Mouse (Mus musculus): ENCODE data around the gene Adap2. TPM values are rescaled to one million over a fixed set of nuclear protein-coding genes. Genes with fewer than 3 reads are reported as not detected.
"Not testable (repeated sequence)": the region's sequence is repeated elsewhere in the genome, so short reads cannot be mapped to it uniquely, and the experiment has no call there.

Gene Adap2
- polyA plus RNA-seq, 1 experiment, result not detected

GRCm38 (mm10) chr11:80170351-80170750, 16.4 kb downstream of the Adap2 start:
- H3K4me3 ChIP-seq (ENCODE audit: insufficient read depth, low read length), result no peak overlapping the region
- no peaks in the 10 kb centered on the region for H3K4me1 ChIP-seq (ENCODE audit: control insufficient read depth, insufficient read depth, low read length)
- H3K27ac ChIP-seq (ENCODE audit: insufficient read depth, low read length), result no peak overlapping the region
- TF ChIP-seq CTCF (IDR thresholded peaks at IDR 0.05; ENCODE audit: borderline replicate concordance, insufficient read depth, low read length) (no peak), POLR2A (IDR thresholded peaks at IDR 0.05; ENCODE audit: low read depth, low read length) (no peak)

DNA sequence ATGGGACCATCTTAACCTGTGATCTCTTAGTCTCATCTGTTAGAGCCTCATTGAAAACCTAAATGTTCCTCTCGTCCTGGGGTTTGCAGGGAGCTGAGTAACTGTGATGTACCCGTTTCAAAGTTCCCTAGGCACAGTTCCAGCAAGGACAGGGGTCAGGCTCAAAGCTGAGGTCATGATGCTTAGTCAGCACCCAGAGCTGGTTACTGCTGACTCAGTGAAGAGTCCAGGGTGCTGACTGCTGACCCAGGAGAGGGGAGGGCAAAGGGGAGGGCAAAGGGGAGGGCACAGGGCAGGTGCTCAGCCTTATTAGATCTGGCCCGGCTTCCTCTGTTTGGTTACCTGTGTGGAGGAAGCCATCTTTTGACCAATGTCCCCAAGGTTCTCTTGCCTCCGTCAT, 18.0 kb downstream of the Adap2 start:
- no peak for TF ChIP-seq CTCF (IDR thresholded peaks at IDR 0.05; ENCODE audit: borderline replicate concordance, insufficient read depth, low read length)
- TF ChIP-seq POLR2A (IDR thresholded peaks at IDR 0.05; ENCODE audit: low read depth, low read length), result no peak
- Histone ChIP-seq H3K4me1 (ENCODE audit: control insufficient read depth, insufficient read depth, low read length) (no peaks in the 10 kb centered on the region), H3K4me3 (ENCODE audit: insufficient read depth, low read length) (no peak overlapping the region), H3K27ac (ENCODE audit: insufficient read depth, low read length) (no peak overlapping the region)

DNA sequence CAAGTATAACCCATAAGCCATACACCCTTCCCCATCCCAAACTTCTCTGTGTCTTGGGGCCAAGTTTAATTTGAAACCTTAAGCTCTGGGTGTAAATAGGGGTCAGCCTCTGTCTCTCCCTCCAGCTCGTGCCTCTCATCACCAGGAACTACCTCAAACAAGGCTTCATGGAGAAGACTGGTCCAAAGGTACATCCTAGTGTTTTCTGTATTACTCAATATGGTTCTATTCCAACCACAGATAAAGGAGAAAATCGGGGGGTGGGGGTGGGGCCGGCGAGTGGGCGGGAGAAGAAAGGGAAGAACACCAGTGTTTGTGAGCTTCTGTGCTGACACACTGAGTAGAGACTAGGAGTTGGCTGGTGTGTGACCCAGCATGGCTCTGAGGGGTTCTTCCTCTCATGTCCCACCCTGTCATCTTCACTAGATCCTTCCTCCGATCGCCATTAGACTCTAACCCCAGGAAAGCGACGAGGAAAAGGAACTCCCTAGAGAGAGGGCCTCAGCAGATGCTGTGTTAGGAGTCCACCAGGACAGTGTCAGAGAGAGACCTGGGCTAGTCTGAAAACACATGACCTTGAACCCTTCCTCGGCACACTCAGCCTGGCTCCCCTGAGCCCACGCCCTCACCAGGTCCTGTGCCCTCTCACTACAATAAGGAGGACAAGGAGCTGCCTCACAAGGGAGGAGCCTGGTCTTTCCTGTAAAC, 20.2 kb downstream of the Adap2 start:
- Histone ChIP-seq H3K4me1 (ENCODE audit: control insufficient read depth, insufficient read depth, low read length) (0 out of 2 replicates have a peak, but pooled peaks cover 3% of the 10 kb centered on the region), H3K4me3 (ENCODE audit: insufficient read depth, low read length) (no peak overlapping the region), H3K27ac (ENCODE audit: insufficient read depth, low read length) (no peak overlapping the region)
- TF ChIP-seq POLR2A (IDR thresholded peaks at IDR 0.05; ENCODE audit: low read depth, low read length) (no peak), CTCF (IDR thresholded peaks at IDR 0.05; ENCODE audit: borderline replicate concordance, insufficient read depth, low read length) (no peak)

GRCm38 (mm10) chr11:80176911-80177895, 23.3 kb downstream of the Adap2 start:
- Histone ChIP-seq H3K4me1 (ENCODE audit: control insufficient read depth, insufficient read depth, low read length) (0 out of 2 replicates have a peak, but pooled peaks cover 3% of the 10 kb centered on the region), H3K27ac (ENCODE audit: insufficient read depth, low read length) (no peak overlapping the region), H3K4me3 (ENCODE audit: insufficient read depth, low read length) (no peak overlapping the region)
- TF ChIP-seq POLR2A (IDR thresholded peaks at IDR 0.05; ENCODE audit: low read depth, low read length), result no peak
- TF ChIP-seq CTCF (IDR thresholded peaks at IDR 0.05; ENCODE audit: borderline replicate concordance, insufficient read depth, low read length), result no peak

DNA sequence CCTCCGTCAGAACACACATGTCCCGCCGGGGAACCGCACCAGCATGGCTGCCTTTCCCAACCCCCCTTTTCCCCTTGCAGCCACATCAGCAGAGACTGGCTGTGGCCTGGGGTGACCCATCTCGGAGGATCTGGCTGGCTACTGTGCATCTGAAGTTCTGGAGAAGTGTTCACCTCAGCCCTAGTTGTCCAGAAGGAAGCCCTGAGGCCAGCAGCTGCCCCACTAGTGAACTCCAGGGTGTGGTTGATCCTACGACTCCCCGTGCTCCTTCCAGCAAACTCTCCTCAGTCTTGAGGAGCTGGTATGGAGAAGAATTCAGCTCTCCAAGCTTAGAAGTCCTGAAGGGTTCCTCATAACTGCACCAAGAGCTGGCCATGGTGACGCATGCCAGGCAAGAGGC, 24.4 kb downstream of the Adap2 start:
- H3K27ac ChIP-seq (ENCODE audit: insufficient read depth, low read length), result no peak overlapping the region
- no peak for TF ChIP-seq POLR2A (IDR thresholded peaks at IDR 0.05; ENCODE audit: low read depth, low read length)
- TF ChIP-seq CTCF (IDR thresholded peaks at IDR 0.05; ENCODE audit: borderline replicate concordance, insufficient read depth, low read length), result no peak
- no peak overlapping the region for H3K4me3 ChIP-seq (ENCODE audit: insufficient read depth, low read length)
- 0 out of 2 replicates have a peak, but pooled peaks cover 3% of the 10 kb centered on the region for H3K4me1 ChIP-seq (ENCODE audit: control insufficient read depth, insufficient read depth, low read length)

DNA sequence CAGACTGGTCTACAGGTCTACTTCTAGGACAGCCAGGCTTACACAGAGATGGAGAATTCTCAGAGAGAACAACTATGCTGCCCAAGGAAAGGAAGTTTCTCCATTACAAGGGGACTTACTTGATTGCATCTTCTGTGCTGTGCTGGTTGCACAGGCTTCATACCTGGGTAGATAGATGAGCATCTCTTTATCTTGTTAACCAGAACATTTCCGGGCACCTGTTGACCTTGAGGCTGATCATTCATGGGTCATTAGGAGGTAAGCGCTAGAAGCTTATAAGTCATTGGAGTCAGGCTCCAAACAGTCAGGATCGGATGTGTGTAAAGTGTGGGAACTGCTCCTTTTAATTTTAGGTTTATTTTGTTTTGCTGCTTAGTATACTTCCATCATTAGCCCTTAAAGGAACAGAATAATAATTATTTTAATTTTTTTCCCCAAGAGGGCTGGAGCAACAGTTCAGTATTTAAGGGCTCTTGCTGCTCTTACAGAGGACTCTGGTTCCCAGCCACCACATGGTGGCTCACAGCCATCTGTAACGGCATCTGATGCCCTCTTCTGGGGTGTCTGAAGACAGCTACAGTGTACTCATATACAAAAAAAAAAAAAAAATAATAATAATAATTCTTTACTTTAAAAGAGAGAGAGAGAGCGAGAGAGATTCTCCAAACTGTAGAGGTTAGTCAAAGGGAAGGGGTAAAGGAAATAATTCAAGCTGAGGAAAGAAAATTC, 27.3 kb downstream of the Adap2 start:
- no peak overlapping the region for H3K4me3 ChIP-seq (ENCODE audit: insufficient read depth, low read length)
- no peak overlapping the region for H3K27ac ChIP-seq (ENCODE audit: insufficient read depth, low read length)
- H3K4me1 ChIP-seq (ENCODE audit: control insufficient read depth, insufficient read depth, low read length), result peaks cover 3% of the 10 kb centered on the region; the same call in 1 of the 2 replicates
- no peak for TF ChIP-seq POLR2A (IDR thresholded peaks at IDR 0.05; ENCODE audit: low read depth, low read length)
- no peak for TF ChIP-seq CTCF (IDR thresholded peaks at IDR 0.05; ENCODE audit: borderline replicate concordance, insufficient read depth, low read length)

DNA sequence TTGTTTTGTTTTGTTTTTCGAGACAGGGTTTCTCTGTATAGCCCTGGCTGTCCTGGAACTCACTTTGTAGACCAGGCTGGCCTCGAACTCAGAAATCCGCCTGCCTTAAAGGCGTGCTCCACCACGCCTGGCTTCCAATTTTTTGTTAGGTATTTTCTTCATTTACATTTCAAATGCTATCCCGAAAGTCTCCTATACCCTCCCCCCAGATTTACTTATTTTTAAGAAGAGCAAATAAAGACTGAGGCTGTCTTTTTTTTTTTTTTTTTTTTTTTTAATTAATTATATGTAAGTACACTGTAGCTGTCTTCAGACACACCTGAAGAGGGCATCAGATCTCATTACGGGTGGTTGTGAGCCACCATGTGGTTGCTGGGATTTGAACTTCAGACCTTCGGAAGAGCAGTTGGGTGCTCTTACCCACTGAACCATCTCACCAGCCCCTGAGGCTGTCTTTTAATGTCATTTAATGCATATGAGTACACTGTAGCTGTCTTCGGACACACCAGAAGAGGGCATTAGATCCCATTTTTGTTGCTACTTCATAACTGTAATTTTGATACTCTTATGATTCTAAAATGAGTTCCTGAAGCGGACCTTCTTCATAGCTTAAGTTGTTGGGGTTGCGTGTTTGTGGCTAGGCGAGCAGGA, 29.3 kb downstream of the Adap2 start:
- Histone ChIP-seq H3K27ac (ENCODE audit: insufficient read depth, low read length) (peak overlapping the region; percentile 28; the same call in 1 of the 2 replicates), H3K4me3 (ENCODE audit: insufficient read depth, low read length) (peak overlapping the region; percentile 18)
- not testable (repeated sequence) for H3K4me1 ChIP-seq (ENCODE audit: control insufficient read depth, insufficient read depth, low read length)

DNA sequence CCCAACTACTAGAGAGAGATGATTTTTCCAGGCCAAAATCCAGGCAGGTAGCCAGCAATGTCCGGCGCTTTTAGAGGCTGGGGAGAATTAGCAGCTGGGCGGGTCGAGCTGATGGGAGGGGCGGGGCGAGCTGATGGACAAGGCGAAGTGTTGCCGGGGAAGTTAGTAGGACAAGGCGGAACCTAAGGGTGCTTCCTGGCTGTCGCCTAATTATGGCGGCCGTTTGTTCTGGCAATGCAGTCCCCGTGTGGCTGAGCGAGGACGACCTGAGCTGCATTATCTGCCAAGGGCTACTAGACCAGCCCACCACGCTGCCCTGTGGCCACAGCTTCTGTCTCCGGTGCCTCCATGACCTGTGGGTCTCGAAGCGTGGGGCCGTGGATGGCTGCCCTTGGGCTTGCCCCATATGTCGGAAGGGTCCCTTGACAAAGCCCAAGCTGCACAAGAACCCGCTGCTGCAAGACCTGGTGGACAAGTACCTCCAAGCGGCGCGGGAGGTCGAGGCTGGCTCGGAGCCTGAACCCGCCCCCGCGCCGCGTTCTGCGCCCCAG, 29.9 kb downstream of the Adap2 start, which contains the start of gene Rnf135:
Gene Rnf135, plus strand, starts transcription at position 147 of the 551 bp plus-strand sequence.
- Histone ChIP-seq H3K27ac (ENCODE audit: insufficient read depth, low read length) (peak within 1 kb of the TSS; percentile 56), H3K4me1 (ENCODE audit: control insufficient read depth, insufficient read depth, low read length) (no peaks in the 10 kb centered on the region; the same call in 1 of the 2 replicates), H3K4me3 (ENCODE audit: insufficient read depth, low read length) (peak within 1 kb of the TSS; percentile 82)
- TF ChIP-seq POLR2A (IDR thresholded peaks at IDR 0.05; ENCODE audit: low read depth, low read length) (peak; percentile 97), CTCF (IDR thresholded peaks at IDR 0.05; ENCODE audit: borderline replicate concordance, insufficient read depth, low read length) (no peak)
